Mouse (Mus musculus): ENCODE data around the gene Lypd5.

Lypd5 gene

DNA sequence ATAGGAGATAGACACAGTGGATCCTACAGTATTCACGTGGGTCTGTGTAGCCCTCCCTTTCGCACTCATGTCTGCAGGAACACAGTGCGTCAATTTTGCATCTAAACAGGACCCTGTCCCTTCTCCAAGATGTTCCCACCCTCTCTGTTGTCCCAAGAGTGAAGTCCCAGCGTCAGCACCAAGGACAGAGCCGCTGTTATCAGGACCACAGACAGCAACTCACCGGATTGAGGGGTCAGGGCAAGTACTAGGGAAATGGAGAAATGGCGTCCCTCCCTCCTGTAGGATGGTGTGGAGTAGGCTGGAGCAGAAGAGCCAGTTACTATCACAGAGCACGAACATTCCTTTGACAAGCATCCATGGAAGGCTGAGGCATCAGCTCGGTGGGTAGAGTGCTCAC is 10.3 kb downstream of the Lypd5 start:
- DNase-seq (ENCODE audit: extremely low read depth, low read depth): no peak

DNA sequence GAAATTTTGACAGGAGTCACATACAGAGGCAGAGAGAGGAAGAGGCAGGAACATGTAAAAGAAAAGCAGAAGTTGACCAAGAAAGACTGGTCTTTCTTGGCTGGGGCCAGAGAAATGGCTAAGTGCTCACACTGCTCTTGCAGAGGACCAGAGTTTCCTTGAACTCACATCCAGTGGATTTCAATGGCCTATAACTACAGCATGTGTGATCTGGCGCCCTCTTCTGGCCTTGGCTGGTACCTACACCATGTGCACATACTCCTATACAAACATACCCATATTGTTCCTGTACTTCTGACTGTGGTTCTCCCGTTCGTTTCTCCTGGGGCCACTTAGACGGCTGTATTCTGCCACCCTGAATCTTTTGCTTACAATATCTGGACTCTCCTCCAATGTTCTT is 12.0 kb downstream of the Lypd5 start:
- DNase-seq (ENCODE audit: extremely low read depth, low read depth): no peak

DNA sequence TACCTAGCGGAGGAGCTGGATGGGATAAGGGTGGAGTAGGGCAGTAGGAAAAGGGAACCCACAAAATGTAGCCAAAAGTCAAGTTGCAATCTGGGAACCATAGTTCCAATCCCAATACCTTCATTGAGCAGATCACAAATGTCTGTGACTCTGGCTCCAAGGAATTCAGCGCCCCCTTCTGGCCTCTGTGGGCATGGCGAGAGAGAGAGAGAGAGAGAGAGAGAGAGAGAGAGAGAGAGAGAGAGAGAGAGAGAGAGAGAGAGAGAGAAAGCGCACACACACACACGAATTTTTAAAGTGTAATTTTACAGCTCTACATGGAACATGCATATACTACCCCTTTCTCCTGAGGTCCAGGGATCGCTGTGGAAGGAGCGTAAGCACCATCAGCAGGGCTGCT is 14.2 kb downstream of the Lypd5 start:
- DNase-seq (ENCODE audit: extremely low read depth, low read depth): no peak

DNA sequence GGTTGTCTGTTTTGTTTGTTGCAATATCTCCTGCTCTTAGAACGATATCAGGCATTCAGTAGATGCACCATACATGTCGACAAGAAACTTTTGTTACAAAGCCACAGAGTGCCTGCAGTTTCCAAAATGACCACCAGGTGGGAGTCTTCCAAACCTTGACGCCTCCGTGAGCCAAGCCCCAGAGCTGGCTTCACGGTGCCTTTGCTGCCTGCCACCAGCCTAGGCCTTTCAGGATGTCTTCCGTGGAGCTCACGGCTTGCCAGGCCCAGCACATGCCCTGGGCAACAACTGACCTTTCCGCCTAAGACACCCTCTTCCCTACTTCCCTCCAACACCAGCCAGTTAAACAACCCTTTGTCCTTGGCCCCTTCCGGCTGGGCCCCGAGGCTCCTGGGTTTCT is 15.8 kb downstream of the Lypd5 start:
- DNase-seq (ENCODE audit: extremely low read depth, low read depth): no peak

DNA sequence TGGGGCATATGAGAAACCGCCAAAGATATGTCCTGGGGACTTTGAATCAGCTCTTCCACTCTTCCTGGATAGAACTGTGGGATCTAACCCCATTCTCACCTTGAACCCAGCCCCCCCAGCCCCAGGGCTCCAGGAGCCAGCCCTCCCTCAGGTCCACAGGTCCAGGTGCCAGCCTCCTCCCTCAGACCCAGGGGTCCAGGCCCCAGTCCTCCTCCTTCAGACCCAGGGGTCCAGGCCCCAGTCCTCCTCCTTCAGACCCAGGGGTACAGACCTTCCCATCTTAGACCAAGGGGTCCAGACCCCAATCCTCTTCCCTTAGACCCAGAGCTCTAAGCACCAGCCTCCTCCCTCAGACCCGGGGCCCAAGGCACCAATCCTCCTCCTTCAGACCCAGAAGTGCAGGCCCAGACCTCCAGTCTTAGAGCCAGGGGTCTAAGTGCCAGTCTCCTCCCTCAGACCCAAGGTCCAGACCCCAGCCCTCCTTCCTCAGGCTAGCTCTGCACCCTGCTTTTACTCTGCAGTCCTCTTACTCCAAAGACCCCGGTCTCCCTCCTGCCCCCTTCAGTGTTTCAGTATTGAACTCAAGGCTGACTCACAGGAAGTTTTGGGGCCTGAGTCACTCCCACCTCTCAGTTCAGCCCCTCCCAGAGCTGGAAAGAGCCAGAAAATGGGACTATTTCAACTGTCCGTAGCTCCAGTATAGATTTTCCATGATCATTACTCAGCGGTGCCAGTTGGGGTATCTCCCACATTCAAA is 16.4 kb downstream of the Lypd5 start:
- DNase-seq (ENCODE audit: extremely low read depth, low read depth): no peak

DNA sequence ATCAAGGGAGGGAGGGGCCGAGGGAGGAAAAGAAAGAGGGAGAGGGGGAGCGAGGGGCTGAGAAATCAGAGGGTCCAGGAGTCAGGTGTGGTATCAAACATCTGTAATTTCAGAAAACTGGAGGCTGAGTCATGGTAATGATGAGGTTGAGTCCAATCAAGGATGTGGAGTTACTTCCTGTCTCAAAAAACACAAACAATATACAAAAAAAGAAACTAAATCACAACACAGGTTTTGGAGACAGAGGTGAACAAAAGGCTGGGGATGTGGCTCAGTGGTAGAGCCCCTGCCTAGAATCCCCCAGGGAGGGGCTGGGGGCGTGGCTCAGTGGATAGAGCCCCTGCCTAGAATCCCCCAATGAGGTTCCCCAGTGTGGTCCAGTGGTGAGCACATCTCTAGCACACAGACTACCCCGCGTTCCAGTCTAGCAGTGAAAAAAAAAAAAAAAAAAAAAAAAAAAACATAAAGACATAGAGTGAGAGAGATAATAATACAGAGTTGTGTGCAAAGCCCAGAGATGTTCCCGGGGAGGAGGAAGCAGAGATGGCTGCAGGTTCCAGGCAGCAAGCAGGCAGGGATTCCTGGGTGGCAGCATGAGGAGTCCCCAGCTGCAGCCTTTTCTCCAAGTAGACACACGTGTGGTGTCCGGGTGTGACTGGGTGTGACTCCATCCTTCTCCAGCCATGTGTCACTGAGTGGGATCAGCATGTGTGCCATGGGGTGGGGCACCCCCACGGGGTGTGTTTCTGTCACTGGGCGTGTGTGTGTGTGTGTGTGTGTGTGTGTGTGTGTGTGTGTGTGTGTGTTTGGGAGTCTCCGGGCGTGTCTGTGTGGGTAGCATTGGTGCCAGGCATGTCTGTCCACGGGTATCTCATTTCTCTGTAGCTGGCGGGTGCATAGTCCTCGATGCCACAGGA is 18.0 kb downstream of the Lypd5 start:
- no peak for DNase-seq (ENCODE audit: extremely low read depth, low read depth)

DNA sequence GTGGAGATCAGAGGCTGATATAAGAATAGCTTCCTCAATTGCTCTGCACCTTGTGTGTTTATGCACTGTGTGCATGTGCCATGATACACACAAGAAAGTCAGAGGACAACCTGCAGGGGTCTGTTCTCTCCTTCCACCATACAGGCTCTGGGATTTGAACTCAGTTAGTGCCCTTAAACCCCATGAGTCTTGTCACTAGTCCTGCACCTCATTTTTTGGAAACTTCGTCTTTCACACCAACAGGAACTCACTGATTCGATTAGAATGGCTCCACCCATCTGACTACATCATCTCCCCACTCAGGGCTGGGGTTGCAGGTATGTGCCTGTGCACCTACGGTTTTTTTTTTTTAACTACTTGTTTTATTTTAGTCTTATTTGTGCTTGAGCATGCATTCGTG is 19.2 kb downstream of the Lypd5 start:
- DNase-seq (ENCODE audit: extremely low read depth, low read depth): no peak

DNA sequence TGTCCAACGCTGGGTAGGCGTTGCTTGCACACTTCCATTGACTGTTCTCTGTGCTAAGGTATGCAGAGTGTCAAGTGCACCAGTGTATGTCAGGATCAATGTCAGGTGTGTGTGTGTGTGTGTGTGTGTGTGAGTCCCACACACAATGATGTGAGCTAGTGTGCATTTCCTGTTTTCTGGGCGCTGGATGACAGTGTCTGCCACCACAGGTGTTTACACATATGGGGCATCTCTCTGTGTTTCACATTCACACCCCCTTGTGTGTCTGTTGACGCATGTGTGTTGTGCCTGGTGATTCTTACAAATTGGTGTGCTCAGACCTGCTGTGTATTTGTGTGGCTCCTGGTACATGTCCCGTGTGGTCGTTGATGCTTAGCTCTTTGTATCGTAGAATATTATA is 19.9 kb downstream of the Lypd5 start:
- no peak for DNase-seq (ENCODE audit: extremely low read depth, low read depth)

DNA sequence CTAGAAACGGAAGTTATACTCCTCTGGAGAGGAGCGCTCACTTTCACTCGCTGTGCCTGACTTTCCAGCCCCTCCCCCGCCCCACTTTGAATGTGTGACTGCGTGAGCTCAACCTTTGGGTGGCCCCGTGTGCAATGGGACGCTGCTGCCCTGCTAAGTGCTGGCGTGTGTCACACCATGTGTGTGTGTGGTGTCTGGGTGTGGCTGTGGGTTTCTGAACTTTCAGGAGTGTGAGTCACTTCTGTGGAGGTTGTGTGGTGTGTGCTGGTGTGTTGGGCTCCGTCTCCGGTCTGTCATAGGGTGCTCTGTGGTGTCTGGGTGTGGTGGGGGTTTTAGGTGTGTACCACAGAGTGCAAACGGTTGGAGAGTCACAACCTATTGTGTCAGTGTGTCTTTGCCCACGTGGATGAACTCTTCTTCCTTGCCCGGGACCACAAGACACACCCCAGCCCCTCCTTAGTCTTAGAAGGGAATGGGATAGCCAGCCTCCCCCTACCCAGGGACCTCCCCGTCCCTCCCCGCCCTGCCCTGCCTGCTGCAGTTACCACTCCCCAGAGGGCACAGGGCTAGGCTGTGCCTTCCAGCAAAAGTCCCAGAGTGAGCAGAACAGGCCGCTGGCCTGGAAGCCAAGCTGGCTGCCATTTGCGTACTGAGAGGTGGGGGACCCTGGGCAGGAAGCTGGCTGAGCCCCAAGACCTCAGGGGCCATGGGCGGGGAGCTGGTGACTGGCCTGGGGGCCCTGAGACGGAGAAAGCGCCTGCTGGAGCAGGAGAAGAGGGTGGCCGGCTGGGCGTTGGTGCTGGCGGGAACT is 20.9 kb downstream of the Lypd5 start, which contains the start of gene Kcnn4:
Gene Kcnn4, plus strand, starts transcription at position 533 of the 811 bp plus-strand sequence.
- no peak for DNase-seq (ENCODE audit: extremely low read depth, low read depth)

DNA sequence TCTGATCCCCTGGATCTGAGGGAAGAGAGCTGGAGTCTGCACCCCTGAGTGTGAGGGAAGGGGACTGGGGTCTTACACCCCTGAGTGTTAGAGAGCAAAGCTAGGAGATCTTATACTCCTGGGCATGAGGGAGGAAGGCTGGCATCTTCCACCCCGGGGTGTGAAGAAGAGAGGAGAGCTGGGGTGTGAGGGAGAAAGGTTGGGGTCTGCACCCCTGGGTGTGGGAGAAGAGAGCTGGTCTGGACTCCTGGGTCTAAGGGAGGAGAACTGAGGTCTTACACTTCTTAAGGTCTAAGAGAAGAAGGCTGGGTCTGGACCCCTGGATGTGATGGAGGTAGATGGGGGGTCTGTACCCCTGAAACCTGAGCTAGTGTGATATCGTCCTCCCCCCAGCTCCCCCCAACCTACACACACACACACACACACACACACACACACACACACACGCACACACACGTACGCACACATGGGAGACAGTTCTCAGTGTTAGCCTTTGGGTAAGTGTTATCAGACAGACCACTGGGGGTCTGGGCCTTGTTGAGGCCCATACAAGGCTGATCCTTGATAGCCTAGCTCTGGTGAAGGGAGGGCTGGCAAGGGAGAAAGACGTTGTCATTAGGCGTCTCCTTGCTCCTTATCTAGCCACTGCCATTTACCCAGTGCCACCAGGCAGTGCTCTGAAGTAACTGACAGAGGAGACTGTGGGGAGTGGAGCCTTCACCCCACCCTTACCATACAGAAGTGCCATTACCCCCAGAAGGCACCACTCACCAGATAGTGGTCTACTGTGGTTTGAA is 22.2 kb downstream of the Lypd5 start:
- DNase-seq (ENCODE audit: extremely low read depth, low read depth): peak; percentile 89

DNA sequence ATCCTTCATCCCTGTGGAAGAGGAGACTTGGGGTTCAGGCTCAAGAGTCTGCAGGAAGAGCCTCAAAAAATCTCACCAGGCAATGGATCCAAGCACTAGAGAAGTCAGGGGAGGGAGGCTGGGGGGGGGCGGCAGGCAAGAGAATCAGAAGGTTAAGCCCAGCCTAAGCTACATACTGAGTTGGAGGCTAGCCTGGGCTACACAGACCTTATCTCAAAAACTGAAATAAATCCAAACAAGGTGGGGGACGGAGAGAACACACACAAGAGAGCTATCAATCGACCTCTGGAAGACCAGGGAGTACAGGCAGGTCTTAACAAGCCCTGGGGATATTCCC is 22.8 kb downstream of the Lypd5 start:
- no peak for DNase-seq (ENCODE audit: extremely low read depth, low read depth)

DNA sequence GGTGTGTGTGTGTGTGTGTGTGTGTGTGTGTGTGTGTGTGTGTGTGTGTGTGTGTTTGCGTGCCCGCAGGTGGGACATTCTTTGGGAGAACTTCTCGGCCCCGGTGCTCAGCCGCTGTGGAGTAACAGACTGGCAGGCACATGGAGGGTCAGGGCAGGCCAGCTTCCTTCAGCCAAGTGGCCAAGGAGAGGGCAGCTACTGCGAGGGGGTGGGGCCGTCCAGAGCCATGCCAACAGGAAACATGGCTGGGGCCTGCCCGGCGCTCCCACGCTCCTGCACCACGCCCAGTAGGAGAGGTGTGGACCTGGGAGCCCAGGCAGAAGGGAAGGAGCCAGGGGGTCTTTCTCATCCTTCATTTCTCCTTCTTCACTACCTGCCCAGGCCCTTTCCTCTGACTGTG is 23.3 kb downstream of the Lypd5 start:
- DNase-seq (ENCODE audit: extremely low read depth, low read depth): no peak

DNA sequence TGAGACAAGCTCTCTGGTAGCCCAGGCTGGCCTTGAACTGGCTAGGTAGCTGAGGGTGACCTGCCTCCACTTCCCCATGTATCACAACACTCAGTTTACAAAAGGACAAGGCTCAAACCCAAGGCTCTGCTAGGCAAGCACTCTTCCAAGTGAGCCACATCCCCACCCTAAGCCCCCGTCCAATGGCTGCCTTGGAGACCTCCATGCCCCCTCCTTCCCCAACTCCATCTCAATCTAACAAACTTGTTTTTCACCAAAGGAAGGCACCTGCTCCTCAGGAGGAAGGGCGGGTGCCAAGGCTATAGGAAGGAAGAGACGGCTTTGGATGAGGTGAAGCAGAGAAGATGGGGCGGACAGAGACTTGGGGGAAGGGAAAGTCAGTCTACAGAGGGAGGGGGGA is 23.8 kb downstream of the Lypd5 start:
- DNase-seq (ENCODE audit: extremely low read depth, low read depth): no peak

DNA sequence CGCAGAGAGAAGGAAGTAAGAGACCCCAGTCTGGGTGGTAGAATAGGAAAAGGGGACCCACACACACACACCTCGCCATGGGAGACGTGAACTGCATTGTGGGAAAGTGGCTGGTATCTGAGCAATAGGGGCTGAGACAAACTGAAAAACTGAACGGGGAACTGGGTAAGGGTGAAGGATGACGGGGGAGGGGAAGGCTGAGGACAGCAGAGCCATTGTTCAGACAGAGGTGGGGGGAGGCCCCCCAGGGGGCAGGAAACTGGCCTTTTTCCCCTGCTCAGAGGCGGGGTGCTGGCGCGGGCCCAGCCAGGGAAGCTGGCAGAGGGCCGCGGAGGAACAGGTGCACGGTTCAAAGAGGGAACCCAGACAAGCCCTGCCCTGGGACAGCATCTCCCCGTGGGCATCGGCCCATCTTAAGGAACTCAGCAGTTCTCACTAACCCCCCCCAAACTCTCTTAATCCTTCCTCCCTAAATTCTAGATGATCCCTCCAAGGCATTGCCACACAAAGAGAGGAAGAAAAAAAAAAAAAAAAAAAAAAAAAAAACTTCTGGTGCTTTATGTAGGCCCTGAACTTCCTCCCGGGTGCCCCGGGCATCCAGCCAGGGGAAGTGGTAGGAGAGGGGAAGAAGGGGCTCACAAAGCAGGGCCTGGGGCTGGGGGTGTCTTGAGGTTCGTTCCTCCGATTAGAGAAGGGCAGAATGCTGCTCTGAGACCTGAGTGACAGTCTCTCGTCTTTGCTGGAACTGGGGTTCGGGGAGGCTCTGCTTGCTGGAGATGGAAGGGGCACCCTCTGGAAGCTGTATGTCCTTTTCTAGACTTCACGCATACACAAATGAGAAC is 24.8 kb downstream of the Lypd5 start:
- peak; percentile 76 for DNase-seq (ENCODE audit: extremely low read depth, low read depth)

DNA sequence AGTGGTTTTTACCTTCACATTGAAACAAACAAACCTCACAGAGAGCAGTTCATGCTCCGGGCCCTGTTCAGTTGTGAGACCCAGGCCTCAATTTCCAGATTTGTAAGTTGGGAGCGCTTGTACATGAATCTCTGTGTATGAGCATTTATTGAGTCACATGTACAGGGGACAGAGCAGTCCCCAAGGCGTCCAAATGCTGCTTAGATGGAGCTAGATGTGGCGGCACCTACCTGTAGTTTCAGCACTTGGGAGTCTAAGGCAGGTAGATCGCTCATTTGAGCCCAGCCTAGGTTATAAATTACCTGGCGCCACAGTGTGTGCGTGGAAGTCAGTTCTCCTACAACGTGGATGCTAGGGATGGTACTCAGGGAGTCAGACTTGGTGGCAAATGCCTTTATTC is 27.5 kb downstream of the Lypd5 start:
- DNase-seq (ENCODE audit: extremely low read depth, low read depth): no peak

DNA sequence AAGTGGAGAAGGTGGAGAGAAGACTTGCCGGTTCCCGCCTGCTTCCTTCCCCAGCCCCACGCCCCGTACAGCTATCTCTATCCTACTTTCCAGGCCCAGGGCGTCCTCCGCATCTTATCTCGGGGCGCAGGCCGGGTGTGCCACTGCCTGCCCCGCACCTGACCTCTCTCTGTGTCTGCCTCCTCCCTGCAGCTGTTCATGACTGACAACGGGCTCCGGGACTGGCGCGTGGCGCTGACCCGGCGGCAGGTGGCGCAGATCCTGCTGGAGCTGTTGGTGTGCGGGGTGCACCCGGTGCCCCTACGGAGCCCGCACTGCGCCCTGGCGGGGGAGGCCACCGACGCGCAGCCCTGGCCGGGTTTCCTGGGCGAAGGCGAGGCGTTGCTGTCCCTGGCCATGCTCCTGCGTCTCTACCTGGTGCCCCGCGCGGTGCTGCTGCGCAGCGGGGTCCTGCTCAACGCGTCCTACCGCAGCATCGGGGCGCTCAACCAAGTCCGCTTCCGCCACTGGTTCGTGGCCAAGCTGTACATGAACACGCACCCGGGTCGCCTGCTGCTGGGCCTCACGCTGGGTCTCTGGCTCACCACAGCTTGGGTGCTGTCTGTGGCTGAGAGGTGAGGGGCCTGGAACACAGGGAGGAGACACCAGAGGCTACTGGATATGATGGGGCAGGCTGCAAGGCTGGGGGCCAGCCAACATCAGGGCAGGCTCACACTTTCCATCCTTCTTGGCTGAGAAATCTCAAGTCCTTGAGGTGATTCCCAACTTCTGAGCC is 28.3 kb downstream of the Lypd5 start:
- peak; percentile 90 for DNase-seq (ENCODE audit: extremely low read depth, low read depth)

DNA sequence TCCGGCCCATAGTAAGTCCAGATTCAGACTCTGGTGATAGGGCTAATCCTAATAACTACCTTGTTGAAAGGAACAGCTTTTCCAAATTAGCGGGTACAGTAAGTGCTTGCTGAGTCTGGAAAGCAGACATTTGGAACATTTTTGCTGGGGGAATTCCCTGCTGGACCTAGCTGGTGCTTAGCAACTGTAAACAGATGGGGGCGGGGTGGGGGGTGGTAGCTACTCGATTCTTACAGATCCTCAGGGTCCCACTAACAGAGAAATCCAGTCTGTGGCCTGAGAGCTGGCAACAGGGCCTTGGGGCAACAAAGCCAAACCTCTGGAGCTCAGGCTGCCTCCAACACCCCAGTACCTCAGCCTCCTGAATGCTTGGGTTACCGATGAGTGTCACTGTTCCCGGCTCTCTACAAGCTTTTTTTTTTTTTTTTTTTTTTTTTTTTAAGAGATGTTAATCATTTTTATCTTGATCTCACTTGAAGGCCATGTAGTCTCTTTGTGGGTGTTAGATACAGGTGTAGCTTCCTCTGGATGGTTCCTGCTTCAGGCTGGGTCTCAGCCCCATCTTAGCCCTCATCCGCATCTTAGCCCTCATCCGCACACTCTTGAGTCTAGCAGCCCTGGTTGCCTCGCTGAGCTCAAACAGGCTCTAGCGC is 29.2 kb downstream of the Lypd5 start:
- no peak for DNase-seq (ENCODE audit: extremely low read depth, low read depth)

DNA sequence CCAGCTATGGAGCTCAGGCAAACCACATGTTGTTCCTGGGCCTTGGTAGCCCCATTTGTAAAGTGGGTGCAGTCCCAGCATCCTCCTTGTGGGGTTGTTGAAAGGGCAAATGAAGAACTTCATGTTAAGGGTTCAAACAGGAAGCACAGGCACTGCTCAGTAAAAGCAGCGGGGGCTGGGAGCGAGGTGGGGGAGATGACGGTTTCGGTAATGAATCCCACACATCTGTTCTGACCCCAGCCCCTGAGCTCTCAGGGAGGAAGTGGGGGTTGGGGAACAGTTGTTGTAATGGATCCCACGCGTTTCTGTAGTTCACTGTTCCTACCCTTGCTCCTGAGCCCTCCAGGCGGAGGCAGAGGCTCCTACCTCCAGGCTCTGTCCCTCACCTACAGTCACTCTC is 30.9 kb downstream of the Lypd5 start:
- DNase-seq (ENCODE audit: extremely low read depth, low read depth): no peak

DNA sequence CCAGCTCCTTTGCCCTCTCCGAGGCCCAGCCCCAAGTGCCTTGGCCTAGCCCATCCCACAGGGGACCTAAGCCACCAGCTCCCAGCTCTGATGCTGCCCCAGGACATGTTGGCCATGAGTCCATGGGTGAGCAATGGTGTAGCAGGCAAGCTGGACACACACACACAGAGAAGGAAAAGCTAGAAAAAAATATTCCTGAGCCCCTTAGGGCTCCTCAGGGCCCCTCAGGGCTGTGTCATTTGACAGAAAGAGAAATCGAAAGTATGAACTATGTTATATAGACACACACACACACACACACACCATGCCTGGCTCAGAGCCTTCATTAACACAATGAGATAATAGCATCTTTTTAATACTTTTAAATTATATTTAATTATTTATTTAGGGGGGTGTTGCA is 31.4 kb downstream of the Lypd5 start:
- DNase-seq (ENCODE audit: extremely low read depth, low read depth): no peak
